Mouse (Mus musculus) E14TG2a.4 (cell line): ENCODE data around the gene Fbxo41.

Experiments used
- H3K27me3 ChIP-seq: 2 replicates; pipeline ENCODE4 v1.6.1; 2014; ENCODE audit warnings: low read length, control low read depth; ENCODE audit not compliant: insufficient read depth
- H3K36me3 ChIP-seq: 2 replicates; pipeline ENCODE4 v1.6.1; 2014; ENCODE audit warnings: low read length, control low read depth; ENCODE audit not compliant: insufficient read depth
- H3K4me1 ChIP-seq: replicated peaks from 2 replicates; pipeline ENCODE4 v1.6.1; 2014; ENCODE audit warnings: low read depth, low read length, control low read depth
- H3K4me3 ChIP-seq: replicated peaks from 2 replicates; pipeline ENCODE4 v1.5.1; 2014; ENCODE audit warnings: mild to moderate bottlenecking, low read length
- H3K9me3 ChIP-seq: 2 replicates; pipeline ENCODE4 v1.6.1; 2014; ENCODE audit warnings: low read length, control low read depth
- CTCF ChIP-seq: conservative IDR thresholded peaks from 2 replicates; pipeline ENCODE4 v1.5.1; 2014; ENCODE audit warnings: low read length
- NANOG ChIP-seq: IDR thresholded peaks from 2 replicates; pipeline ENCODE4 v1.6.1; 2014; ENCODE audit warnings: borderline replicate concordance, low read length, mixed read lengths
- POU5F1 ChIP-seq: IDR thresholded peaks from 2 replicates; pipeline ENCODE4 v1.6.1; 2014; ENCODE audit warnings: low read length, borderline replicate concordance

Fbxo41 gene

DNA sequence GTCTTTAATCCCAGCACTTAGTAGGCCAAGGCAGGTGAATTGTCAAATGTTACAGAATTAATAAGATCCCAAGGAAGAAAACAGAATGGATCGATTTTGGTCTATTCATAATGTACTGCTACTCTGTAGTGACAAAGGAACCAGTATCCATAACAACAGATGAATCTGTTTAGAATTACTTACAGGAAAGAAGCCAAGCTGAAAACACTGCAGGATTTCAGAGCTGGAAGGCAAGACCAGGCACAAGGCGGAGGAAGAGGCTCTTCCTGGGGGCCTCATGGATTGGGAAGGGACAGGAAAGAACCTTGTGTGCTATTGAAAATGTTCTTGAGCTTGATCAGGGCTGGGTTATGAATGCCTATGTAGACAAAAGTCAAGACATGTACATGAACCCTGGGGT is 17.1 kb downstream of the Fbxo41 start:
- Histone ChIP-seq H3K27me3 (peaks cover 66% of the 10 kb centered on the region), H3K4me1 (peaks cover 43% of the 10 kb centered on the region), H3K4me3 (no peak overlapping the region), H3K36me3 (no peaks in the 10 kb centered on the region), H3K9me3 (no peaks in the 10 kb centered on the region; the same call in 1 of the 2 replicates)
- TF ChIP-seq NANOG (no peak), CTCF (no peak), POU5F1 (no peak)

DNA sequence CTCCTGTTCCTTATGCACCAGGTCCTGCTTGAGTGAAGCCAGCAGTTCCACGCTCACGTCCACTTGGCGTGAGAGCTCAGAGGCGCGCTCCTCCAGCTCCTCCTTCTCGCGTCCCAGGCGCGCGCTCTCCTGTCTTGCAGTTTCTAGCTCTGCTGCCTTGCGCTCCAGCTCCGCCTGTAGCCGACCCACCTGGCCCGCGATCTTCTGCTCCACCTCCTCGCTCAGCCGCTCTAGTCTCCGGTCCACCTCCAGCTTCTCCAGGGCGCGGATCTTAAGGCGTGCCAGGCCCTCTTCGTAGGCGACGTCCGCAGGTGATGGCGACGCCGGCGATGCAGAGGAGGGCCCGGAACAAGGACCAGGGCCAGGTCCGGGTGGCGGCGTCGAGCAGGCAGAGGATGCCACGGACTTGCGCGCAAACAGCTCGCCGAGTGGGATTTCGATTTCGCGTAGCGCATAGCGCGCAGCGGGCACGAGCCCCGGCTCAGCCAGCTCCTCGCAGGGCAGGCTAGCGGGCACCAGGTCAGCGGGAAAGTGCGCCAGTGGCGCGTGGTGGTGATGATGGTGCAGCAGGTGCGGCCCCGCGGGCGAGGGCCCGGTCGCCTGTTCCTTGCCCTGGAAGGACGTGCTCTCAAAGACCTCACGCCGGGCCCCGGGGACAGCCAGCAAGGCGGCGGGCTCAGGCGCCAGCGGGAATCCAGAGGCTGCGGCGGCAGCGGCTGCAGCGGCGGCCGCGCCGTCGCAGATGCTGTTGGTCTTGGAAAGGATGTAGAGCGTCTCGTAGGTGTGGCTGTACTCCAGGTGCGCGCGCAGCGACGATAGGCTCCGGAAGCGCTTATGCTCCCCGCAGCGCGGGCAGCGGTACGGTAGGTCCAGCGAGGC is 18.7 kb downstream of the Fbxo41 start:
- H3K9me3 ChIP-seq = no peaks in the 10 kb centered on the region; the same call in 1 of the 2 replicates
- peak overlapping the region; percentile 80 for H3K4me3 ChIP-seq
- TF ChIP-seq NANOG = no peak
- no peak for TF ChIP-seq POU5F1
- TF ChIP-seq CTCF = no peak
- peaks cover 35% of the 10 kb centered on the region for H3K4me1 ChIP-seq
- H3K36me3 ChIP-seq = no peaks in the 10 kb centered on the region
- H3K27me3 ChIP-seq = peaks cover 83% of the 10 kb centered on the region

DNA sequence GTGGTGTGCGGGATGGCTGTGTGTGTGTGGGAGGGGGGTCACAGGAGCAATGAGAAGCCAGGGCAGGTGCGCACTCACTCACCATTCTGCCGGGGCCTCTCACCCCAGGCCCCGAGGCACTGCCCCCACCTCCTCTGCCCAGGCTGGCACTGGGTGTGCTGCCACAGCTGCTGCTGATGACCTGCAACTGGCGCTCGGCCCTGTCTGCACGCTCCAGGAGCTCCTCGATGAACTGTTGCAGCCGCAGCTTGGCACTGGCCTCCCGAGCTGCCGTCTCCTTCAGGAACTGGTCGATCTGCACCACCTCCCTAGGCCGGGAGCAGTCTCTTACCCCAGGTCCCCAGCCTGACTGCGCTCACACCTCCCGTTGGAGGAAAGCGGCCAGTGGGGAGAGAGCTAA is 22.1 kb downstream of the Fbxo41 start:
- H3K4me3 ChIP-seq = no peak overlapping the region
- peaks cover 51% of the 10 kb centered on the region for H3K4me1 ChIP-seq
- no peak for TF ChIP-seq POU5F1
- TF ChIP-seq NANOG = no peak
- no peak for TF ChIP-seq CTCF
- H3K36me3 ChIP-seq = no peaks in the 10 kb centered on the region
- H3K9me3 ChIP-seq = no peaks in the 10 kb centered on the region
- peaks cover 79% of the 10 kb centered on the region for H3K27me3 ChIP-seq

DNA sequence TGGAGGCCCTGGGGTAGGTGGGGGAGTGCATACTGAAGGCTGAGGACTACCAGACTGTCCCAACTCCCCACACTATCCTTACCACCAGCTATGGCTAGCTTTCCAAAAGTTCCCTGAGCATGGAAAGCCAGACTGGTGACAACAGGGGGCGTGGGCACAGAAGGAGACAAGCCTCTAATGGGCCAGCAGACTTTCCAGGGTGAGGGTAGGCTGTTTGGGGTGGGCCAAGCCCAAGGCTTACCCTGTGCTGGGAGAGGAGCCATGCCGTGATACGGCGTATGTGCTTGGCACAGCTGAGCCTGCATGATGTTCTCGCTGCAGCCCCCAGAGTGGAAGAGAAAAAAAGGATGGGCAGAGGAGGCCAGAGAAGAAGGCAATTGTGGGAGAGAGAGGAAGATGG is 22.8 kb downstream of the Fbxo41 start:
- no peak for TF ChIP-seq CTCF
- no peak for TF ChIP-seq NANOG
- no peak for TF ChIP-seq POU5F1
- Histone ChIP-seq H3K4me3 (no peak overlapping the region), H3K9me3 (no peaks in the 10 kb centered on the region), H3K27me3 (peaks cover 72% of the 10 kb centered on the region), H3K36me3 (no peaks in the 10 kb centered on the region), H3K4me1 (peaks cover 56% of the 10 kb centered on the region)

DNA sequence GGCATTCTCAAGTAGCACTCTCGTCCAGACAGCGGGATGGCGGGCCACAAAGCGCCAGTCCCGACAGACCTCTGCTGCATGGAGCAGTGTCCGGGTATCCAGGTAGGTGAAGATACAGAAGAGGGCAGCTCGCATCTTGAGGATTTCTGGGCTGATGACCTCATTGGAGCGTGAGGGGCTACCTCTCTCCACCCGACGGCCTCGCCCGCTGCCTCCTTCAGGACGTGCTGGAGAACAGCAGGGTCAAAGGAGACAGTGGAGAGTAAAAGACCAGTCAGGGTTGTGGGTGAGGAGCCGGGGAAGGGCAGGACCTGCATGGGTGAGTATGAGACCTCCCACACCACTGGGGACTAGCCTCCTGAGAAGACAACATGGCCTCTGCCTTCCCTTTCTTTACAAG is 24.4 kb downstream of the Fbxo41 start:
- TF ChIP-seq NANOG (no peak), POU5F1 (no peak), CTCF (no peak)
- no peaks in the 10 kb centered on the region for H3K9me3 ChIP-seq
- peak overlapping the region; percentile 50 for H3K4me3 ChIP-seq
- H3K36me3 ChIP-seq = no peaks in the 10 kb centered on the region
- peaks cover 56% of the 10 kb centered on the region for H3K27me3 ChIP-seq
- peaks cover 49% of the 10 kb centered on the region for H3K4me1 ChIP-seq

DNA sequence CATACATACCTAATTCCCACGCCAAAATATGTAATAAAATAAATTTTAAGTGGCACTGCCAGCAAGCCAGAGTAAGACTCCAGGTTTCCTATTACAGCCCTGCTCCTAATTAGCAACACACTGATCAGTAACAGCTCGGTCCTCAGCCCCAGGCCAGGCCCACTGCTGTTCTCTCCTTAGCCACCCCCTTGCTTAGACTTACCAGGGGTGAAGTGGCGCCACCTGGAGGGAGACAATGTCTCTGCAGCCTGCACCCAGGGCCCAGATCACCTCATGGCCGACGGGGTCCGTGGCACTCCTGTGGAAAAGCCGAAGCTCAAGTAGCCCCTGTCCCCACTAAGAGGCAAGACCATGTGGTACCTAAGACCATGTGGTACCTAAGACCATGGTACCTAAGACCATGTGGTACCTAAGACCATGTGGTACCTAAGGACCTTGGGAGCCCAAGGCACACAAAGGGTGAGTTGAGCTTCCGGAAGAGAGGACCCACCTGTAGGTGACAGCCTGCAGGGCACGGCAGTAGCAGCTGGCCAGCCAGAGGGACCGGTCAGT is 25.4 kb downstream of the Fbxo41 start:
- Histone ChIP-seq H3K4me1 (peaks cover 55% of the 10 kb centered on the region), H3K4me3 (peak overlapping the region; percentile 50; the same call in 1 of the 2 replicates), H3K36me3 (no peaks in the 10 kb centered on the region), H3K9me3 (no peaks in the 10 kb centered on the region), H3K27me3 (peaks cover 48% of the 10 kb centered on the region)
- TF ChIP-seq POU5F1 = no peak
- peak; percentile 93 for TF ChIP-seq CTCF
- TF ChIP-seq NANOG = no peak

DNA sequence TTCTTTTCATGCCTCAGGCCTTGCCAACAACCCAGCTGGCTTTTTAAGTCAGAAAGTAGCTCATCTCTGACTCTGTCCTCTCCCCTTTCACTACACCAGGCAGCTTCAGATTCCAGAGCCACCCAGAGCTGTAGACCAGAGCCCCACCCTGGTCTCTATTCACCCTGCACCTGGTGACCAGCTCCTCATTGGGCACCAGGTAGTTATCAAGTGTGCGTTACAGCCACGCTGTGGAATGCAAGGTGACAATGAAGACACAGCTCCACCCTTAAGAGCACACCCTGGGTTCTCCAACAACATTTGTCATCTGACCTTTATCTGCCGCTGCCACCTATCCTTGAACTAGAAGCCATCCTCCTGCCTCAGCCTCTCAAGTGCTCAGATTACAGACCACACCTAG is 27.2 kb downstream of the Fbxo41 start:
- Histone ChIP-seq H3K36me3 (no peaks in the 10 kb centered on the region), H3K9me3 (no peaks in the 10 kb centered on the region), H3K4me1 (peaks cover 55% of the 10 kb centered on the region), H3K27me3 (peaks cover 32% of the 10 kb centered on the region), H3K4me3 (no peak overlapping the region)
- TF ChIP-seq CTCF (no peak), POU5F1 (no peak), NANOG (no peak)

DNA sequence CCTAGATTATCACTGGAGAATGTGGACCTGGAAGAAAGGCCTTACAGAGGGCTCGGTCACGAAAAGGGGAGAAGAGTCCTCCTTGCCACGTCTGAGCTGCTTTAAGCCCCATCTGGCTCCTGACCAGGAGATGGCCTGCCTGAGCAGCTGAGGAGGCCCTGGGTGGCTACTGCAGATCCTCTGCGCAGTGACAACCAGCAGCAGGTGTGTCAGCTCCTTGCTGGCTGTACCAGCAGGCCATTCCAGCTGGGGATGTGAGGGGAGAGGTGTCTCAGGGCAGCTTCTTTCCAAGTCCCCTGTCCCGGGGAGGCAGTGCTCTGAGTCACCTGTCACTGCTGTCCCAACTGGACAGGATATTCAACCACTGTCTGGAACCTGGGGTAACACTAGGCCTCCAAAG is 30.3 kb downstream of the Fbxo41 start:
- Histone ChIP-seq H3K4me1 (peaks cover 45% of the 10 kb centered on the region), H3K27me3 (peaks cover 3% of the 10 kb centered on the region; the same call in 1 of the 2 replicates), H3K36me3 (peaks cover 26% of the 10 kb centered on the region), H3K9me3 (no peaks in the 10 kb centered on the region), H3K4me3 (no peak overlapping the region)
- TF ChIP-seq POU5F1 (no peak), NANOG (no peak), CTCF (no peak)

DNA sequence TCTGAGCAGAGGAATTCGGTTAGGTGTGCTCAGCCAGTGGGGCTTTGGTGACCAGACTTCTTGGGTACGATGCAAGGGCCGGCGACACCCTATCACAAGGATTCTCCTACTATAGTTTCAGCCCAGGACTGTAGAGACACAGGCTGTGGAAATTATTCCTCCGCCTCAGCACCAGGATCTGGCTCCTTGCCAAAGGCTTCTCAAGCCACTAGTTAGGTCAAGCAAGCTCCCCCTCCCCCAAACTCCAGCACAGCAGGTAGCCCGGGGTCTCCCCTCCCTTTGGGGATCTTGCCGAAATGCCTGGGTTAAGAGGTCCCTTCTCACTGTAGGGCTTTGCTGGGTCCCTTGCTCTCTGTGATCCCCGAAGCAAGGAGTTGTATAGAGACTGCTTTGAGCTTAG is 30.8 kb downstream of the Fbxo41 start:
- H3K4me1 ChIP-seq = peaks cover 42% of the 10 kb centered on the region
- H3K9me3 ChIP-seq = no peaks in the 10 kb centered on the region
- H3K27me3 ChIP-seq = 0 out of 2 replicates have a peak, but pooled peaks cover 3% of the 10 kb centered on the region
- H3K36me3 ChIP-seq = peaks cover 32% of the 10 kb centered on the region
- no peak overlapping the region for H3K4me3 ChIP-seq
- TF ChIP-seq CTCF (no peak), NANOG (no peak), POU5F1 (no peak)
